Mouse (Mus musculus) midbrain, embryonic 14.5 days (tissue): ENCODE results near the gene U2af1. TPM values are rescaled to one million over a fixed set of nuclear protein-coding genes. Genes with fewer than 3 reads are reported as not detected.
A peak's percentile ranks its signal among the peaks of the same experiment; 100 is the strongest.
"Not testable (repeated sequence)": the region's sequence is repeated elsewhere in the genome, so short reads cannot be mapped to it uniquely, and the experiment has no call there.

ENCODE experiments used
- ATAC-seq: fragments of 200-750 bp; cut with Nextera tagmentation; 2 replicates; pipeline ENCODE4 v1.8.0; 2017; ENCODE audit warnings: moderate number of reproducible peaks, moderate library complexity; ENCODE audit not compliant: low FRiP score, low TSS enrichment
- DNase-seq: peaks from one replicate; pipeline ENCODE4 v3.0.0-alpha.2; 2015
- H3K27ac ChIP-seq: fragments of 300-500 bp; sonication (generic); replicated peaks from 2 replicates; pipeline ENCODE4 v1.5.1; 2014; ENCODE audit warnings: mild to moderate bottlenecking, low read depth, low read length, moderate library complexity
- H3K27me3 ChIP-seq: fragments of 300-500 bp; sonication (generic); 2 replicates; pipeline ENCODE4 v1.6.1; 2014; ENCODE audit warnings: low read length, control low read depth, mixed read lengths; ENCODE audit not compliant: control insufficient read depth, insufficient read depth
- H3K36me3 ChIP-seq: fragments of 300-500 bp; sonication (generic); 2 replicates; pipeline ENCODE4 v1.6.1; 2014; ENCODE audit warnings: low read length, control low read depth; ENCODE audit not compliant: control insufficient read depth, insufficient read depth
- H3K4me1 ChIP-seq: fragments of 300-500 bp; sonication (generic); 2 replicates; pipeline ENCODE4 v1.6.1; 2014; ENCODE audit warnings: mild to moderate bottlenecking, antibody characterized with exemption, low read length, control low read depth; ENCODE audit not compliant: control insufficient read depth, insufficient read depth
- H3K4me2 ChIP-seq: fragments of 300-500 bp; sonication (generic); 2 replicates; pipeline ENCODE4 v1.6.1; 2014; ENCODE audit warnings: mild to moderate bottlenecking, low read length, moderate library complexity
- H3K4me3 ChIP-seq: fragments of 300-500 bp; sonication (generic); replicated peaks from 2 replicates; pipeline ENCODE4 v1.5.1; 2014; ENCODE audit warnings: low read depth, low read length
- H3K9ac ChIP-seq: fragments of 300-500 bp; sonication (generic); replicated peaks from 2 replicates; pipeline ENCODE4 v1.6.1; 2014; ENCODE audit warnings: mild to moderate bottlenecking, low read length, moderate library complexity
- H3K9me3 ChIP-seq: fragments of 300-500 bp; sonication (generic); 2 replicates; pipeline ENCODE4 v1.6.1; 2016; ENCODE audit warnings: low read length, control low read depth, mixed read lengths; ENCODE audit not compliant: control insufficient read depth
- WGBS: fragments of 180-500 bp; shearing (Covaris S2); extraction: QIAGEN DNeasy Blood & Tissue Kit; methylation state at CpG from one replicate; pipeline ENCODE4 v1.1.7; 2014; 5-methylcytosine and 5-hydroxymethylcytosine counted together
- polyA plus RNA-seq: library from polyadenylated mRNA; unstranded; fragments of >200 nt; fragmentation: Nextera tagmentation; extraction: Ambion mirVana; gene quantifications from 2 replicates; pipeline ENCODE4 v1.2.1, GENCODE M21; 2014

Gene U2af1
- 124 and 168 TPM in 2 replicates for polyA plus RNA-seq

DNA sequence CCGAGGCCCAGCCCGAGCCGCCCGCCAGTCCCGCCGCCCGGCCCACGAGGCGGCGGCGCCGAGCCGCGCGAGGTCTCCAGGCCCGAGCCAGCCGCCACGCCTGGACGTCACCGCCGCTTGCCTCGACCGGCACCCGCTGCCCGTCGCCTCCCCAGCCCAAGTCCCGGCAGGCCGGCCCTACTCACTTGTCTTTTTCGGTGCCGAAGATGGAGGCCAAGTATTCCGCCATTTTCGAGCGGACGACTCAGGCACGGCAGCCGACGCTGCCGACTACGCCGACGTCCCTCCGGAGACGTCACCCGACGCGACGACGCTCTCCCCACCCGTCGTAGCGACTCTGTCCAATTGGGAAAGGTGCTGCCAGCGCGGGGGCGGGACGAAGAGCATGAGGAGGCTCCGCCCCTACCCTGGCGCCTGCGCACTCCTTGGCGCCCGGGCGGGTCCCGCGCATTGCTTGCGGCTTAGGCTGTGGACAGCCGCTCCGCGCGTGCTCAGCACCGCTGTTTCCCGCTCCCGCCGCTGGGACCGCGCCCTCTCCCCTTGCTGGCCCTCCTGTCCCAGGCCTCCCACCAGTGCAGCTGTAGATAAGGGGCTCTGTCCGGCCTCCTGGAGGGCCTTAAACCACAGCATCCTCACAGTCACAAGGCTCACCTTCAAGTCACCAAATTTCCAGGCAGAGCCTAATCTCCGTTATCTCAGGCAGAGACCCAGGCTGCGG lies at the start of gene U2af1:
Gene U2af1 (minus strand): TSS at position 425 of the 718 bp plus-strand sequence.
- Histone ChIP-seq H3K4me2 (peak within 1 kb of the TSS; percentile 92), H3K36me3 (peaks cover 17% of the 10 kb centered on the region), H3K4me3 (peak within 1 kb of the TSS; percentile 96), H3K27me3 (no peaks in the 10 kb centered on the region), H3K9ac (peak within 1 kb of the TSS; percentile 91), H3K9me3 (no peaks in the 10 kb centered on the region), H3K27ac (peak within 1 kb of the TSS; percentile 85), H3K4me1 (peaks cover 8% of the 10 kb centered on the region)
- WGBS: under 1% methylated on average over 77 of the region's 77 CpGs
- ATAC-seq (peak; percentile 98), DNase-seq (peak; percentile 100)

DNA sequence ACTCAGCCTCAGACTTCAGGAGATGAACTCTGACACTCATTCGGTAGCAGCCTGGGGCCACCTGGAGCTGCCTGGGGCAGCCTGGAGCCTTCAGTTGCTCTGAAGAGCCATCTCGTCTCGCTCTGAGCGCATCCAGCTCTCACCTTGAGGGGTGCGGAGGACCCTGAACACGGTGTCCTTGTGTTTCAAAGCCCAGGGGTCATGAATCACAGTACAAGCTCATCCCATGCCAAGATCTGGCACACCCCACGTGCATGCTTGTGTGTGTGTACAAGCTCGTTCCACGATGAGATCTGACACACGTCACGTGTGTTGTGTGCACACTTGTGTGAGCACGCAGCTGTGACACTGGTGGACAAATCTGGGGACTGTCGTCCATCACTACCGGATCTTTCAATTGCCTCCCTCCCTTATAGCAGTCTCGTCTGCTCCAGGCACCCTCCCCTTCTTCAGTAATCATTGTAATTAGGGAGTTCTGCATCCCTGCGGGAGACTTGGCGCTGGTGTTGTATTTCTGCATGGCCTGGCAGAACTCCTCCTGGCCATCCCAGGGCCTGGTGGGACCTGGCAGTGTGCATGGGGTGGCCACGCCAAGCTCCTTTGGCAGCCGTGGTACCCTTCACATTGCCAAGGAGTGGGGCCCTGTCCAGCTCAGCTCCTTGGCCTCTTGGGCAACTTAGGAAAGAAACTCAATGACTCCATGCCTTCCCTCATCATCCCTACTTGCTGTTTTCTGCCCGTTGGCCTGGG lies 46.8 kb upstream of the U2af1 start:
- H3K9me3 ChIP-seq: no peaks in the 10 kb centered on the region
- H3K27ac ChIP-seq: no peak overlapping the region
- H3K4me2 ChIP-seq: no peak overlapping the region
- H3K4me1 ChIP-seq: no peaks in the 10 kb centered on the region
- H3K4me3 ChIP-seq: no peak overlapping the region
- ATAC-seq: no peak
- H3K9ac ChIP-seq: no peak overlapping the region
- H3K36me3 ChIP-seq: no peaks in the 10 kb centered on the region
- H3K27me3 ChIP-seq: no peaks in the 10 kb centered on the region
- 78% methylated on average over 20 of the region's 20 CpGs for WGBS
- no peak for DNase-seq

DNA sequence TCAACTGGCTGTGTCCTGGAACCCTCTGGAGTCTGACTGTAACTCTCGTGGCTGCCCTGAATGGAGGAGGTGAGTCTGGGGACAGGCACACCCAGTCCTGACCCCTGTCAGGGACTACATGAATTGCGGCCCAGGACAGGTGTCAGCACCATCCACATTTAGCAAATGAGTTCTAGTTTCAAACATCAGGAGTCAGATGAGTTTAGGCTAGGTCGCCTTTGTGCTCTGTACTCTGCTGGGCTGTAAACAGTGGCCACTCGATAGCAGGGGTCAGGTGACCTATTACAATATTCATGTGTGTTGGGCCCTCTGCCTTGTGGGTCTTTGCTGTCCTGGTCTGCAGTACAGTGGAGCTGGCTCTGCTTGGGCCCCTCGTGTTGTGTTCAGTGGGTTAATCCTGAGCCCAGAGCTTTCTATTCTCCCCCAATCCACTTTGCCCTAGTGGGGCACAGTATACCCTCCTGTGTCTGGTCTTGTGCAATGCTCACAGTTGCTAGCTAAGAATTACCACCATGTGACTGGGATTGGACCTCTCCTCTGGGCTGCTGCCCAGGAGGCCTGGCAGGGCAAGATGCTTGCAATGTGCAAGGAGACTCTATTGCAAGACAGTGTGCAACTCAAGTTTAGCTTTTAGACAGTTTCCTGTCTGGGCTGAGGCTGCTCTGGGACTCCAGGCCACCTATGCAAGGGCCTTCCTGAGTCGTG lies 44.7 kb upstream of the U2af1 start:
- Histone ChIP-seq H3K9ac (no peak overlapping the region), H3K4me1 (peaks cover 4% of the 10 kb centered on the region; the same call in 1 of the 2 replicates), H3K27me3 (no peaks in the 10 kb centered on the region), H3K27ac (no peak overlapping the region), H3K36me3 (no peaks in the 10 kb centered on the region), H3K9me3 (no peaks in the 10 kb centered on the region), H3K4me2 (no peak overlapping the region), H3K4me3 (no peak overlapping the region)
- DNase-seq: no peak
- no peak for ATAC-seq
- WGBS: 76% methylated on average over 6 of the region's 6 CpGs

DNA sequence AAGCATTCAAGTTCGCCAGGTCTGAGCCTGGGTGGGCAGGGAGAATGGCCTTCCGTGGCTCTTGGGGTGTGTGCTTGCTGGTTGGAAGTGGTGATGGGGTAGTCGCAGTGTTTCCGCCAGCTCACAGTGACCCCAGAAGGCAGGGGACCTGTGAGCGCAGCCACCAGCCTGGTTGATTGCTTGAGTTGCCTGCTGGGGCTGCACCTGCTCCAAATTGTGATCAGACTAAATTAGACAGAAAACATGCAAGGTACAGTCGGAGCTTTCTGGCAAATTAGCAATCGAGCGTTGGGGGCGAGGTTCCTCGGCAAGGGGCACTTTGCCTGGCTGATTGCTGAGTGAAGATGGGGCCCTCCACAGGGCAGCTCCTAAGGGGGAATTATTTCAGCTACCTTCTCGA lies 39.7 kb upstream of the U2af1 start:
- Histone ChIP-seq H3K36me3 (no peaks in the 10 kb centered on the region), H3K9ac (no peak overlapping the region), H3K27me3 (no peaks in the 10 kb centered on the region), H3K27ac (0 out of 2 replicates have a peak overlapping the region, but pooled peaks have one; percentile 37), H3K9me3 (no peaks in the 10 kb centered on the region), H3K4me2 (no peak overlapping the region), H3K4me1 (peaks cover 11% of the 10 kb centered on the region), H3K4me3 (no peak overlapping the region)
- WGBS: 57% methylated on average over 11 of the region's 11 CpGs
- ATAC-seq: no peak
- peak; percentile 17 for DNase-seq

DNA sequence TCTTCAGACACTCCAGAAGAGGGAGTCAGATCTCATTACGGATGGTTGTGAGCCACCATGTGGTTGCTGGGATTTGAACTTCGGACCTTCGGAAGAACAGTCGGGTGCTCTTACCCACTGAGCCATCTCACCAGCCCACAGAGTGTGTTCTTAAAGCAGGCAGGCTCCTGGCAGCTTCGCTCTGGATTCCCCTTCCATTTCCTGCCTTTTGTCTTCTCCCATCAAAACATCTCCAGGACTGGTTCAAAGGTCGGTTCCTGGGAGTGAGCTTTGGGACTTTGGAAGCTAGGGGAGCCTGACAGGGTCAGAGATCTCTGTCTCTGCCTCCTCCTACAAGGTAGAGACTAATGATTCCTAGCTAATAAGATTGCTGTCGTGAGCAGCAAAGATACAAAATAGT lies 36.7 kb upstream of the U2af1 start:
- not testable (repeated sequence) for H3K27me3 ChIP-seq, H3K9ac ChIP-seq, H3K4me2 ChIP-seq, H3K9me3 ChIP-seq, ATAC-seq, H3K4me3 ChIP-seq, H3K36me3 ChIP-seq, H3K27ac ChIP-seq, DNase-seq
- peaks cover 16% of the 10 kb centered on the region for H3K4me1 ChIP-seq
- WGBS: 85% methylated on average over 6 of the region's 7 CpGs

DNA sequence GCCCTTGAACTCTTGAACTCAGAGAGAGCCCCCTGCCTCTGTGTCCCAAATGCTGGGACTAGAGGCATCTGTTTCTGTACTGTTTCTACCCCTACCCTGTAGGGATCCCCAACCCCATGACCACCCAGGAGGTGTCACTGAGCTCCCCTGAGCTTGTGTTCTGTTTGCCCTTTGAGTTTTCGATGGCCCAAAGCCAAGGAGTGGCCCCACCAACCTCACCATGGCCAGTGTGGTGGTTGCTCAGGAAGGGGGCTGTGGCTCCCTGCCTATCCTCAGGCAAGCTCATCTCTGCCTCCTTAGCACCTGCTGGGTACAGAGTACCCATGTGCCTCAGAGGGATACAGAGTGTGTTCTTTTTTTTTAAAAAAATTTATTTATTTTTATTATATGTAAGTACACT lies 36.3 kb upstream of the U2af1 start:
- H3K4me2 ChIP-seq: no peak overlapping the region
- H3K36me3 ChIP-seq: no peaks in the 10 kb centered on the region
- H3K27me3 ChIP-seq: no peaks in the 10 kb centered on the region
- no peak overlapping the region for H3K4me3 ChIP-seq
- no peak overlapping the region for H3K9ac ChIP-seq
- WGBS: 79% methylated on average over 1 of the region's 1 CpGs
- no peaks in the 10 kb centered on the region for H3K9me3 ChIP-seq
- peaks cover 16% of the 10 kb centered on the region for H3K4me1 ChIP-seq
- no peak for DNase-seq
- H3K27ac ChIP-seq: no peak overlapping the region
- ATAC-seq: no peak

DNA sequence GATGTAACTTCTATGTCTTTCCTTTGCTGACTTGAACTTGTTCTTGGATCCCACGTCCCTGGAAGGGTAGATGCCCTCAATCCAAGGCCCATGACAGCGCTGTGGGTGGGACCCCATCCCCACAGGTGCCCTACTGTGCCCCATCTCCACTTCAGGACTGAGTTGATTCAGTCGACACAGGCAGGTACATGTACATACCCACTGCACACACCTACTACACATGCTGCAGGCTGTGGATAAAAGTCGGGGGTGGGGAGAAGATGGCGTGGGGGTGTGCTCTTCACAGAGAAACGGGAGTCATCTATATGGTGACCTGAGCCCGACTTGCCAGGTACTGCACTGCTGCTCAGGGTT lies 35.3 kb upstream of the U2af1 start:
- Histone ChIP-seq H3K4me2 (no peak overlapping the region), H3K27me3 (no peaks in the 10 kb centered on the region), H3K9ac (no peak overlapping the region), H3K36me3 (no peaks in the 10 kb centered on the region), H3K27ac (no peak overlapping the region), H3K4me3 (no peak overlapping the region), H3K4me1 (peaks cover 16% of the 10 kb centered on the region), H3K9me3 (no peaks in the 10 kb centered on the region)
- DNase-seq (no peak), ATAC-seq (0 out of 2 replicates have a peak, but pooled peaks have one; percentile 27)
- 75% methylated on average over 7 of the region's 7 CpGs for WGBS

DNA sequence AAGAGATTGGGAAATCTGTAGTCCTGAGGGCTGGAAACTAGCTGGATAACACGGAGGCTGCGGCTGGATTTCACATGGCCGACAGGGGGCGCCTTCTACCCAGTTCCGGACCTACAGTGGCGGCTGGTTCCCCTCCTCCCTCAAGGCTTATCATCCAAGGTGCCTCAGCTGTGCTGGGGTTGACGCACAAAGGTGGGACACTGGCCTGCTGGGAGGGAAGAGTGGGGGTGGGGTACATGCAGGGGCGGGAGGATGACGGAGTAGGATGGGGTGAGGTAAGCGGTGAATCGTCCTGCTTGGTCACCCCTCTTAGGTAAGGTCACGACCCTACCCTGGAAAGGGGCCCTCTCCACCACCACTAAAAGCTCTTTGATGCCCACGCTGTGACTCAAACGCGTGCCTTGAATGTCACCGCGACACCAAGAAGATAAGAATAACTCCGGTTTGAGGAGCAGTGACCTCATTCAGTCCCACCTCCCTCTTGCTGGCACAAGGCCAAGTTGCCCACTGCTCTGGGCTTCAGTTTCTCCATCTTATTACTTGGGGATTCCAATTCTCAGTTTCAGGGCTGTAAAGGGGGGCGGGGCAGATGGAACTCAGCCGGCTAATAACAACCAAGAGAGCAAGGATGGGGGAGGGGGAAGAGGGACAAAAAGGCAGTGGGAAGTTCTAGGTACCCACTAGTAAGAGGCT lies 34.8 kb upstream of the U2af1 start:
- 3% methylated on average over 20 of the region's 20 CpGs for WGBS
- no peaks in the 10 kb centered on the region for H3K9me3 ChIP-seq
- ATAC-seq (0 out of 2 replicates have a peak, but pooled peaks have one; percentile 46), DNase-seq (peak; percentile 82)
- no peaks in the 10 kb centered on the region for H3K36me3 ChIP-seq
- peaks cover 12% of the 10 kb centered on the region; the same call in 1 of the 2 replicates for H3K4me1 ChIP-seq
- H3K27ac ChIP-seq: no peak overlapping the region
- H3K9ac ChIP-seq: no peak overlapping the region
- no peaks in the 10 kb centered on the region for H3K27me3 ChIP-seq
- no peak overlapping the region for H3K4me3 ChIP-seq
- H3K4me2 ChIP-seq: peak overlapping the region; percentile 44
